Comparison of ENCODE assay signal across 7 mouse cellular contexts in genomic region chr1:72306679-72307181, GRCm38 (mm10). TPM values are rescaled to one million over a fixed set of nuclear protein-coding genes. Genes with fewer than 3 reads are reported as not detected.
DNase-seq lines count a peak whose midpoint lies in the region; ATAC-seq lines count a peak whose summit lies in the region.

No protein-coding gene starts in this region.

- ATAC-seq in heart, embryonic 13.5 days (ENCODE audit: extremely low read depth, insufficient number of reproducible peaks, low FRiP score, low TSS enrichment): peak; percentile 61; the same call in 1 of the 2 replicates
- peak; percentile 59 for ATAC-seq in megakaryocyte, adult 5-6 weeks (ENCODE audit: poor library complexity, severe bottlenecking)
- ATAC-seq in stomach, embryonic 16.5 days (ENCODE audit: insufficient read depth, low FRiP score): peak; percentile 80

- H3K9ac ChIP-seq in heart, embryonic 13.5 days: peak overlapping the region; percentile 81
- H3K9ac ChIP-seq in stomach, embryonic 16.5 days (ENCODE audit: low read length): peak overlapping the region; percentile 83

- 3% methylated on average over 11 of the region's 11 CpGs for WGBS in heart, embryonic 13.5 days
- 2% methylated on average over 11 of the region's 11 CpGs for WGBS in stomach, embryonic 16.5 days

- H3K27me3 ChIP-seq in heart, embryonic 13.5 days (replicated peaks): no peaks in the 10 kb centered on the region; the same call in 1 of the 2 replicates
- H3K27me3 ChIP-seq in stomach, embryonic 16.5 days (ENCODE audit: control insufficient read depth, insufficient read depth, low read length): no peaks in the 10 kb centered on the region

- H3K4me1 ChIP-seq in heart, embryonic 13.5 days: peaks cover 9% of the 10 kb centered on the region; the same call in 1 of the 2 replicates
- H3K4me1 ChIP-seq in stomach, embryonic 16.5 days (ENCODE audit: control insufficient read depth, insufficient read depth, low read length): no peaks in the 10 kb centered on the region

- peak; percentile 41 for DNase-seq in urinary bladder, postnatal 14 days (ENCODE audit: low spot score)
- DNase-seq in urinary bladder, postnatal 10 days (ENCODE audit: low spot score): no peak
- DNase-seq in cerebellum, postnatal 10 days: peak; percentile 78 to 82
- peak; percentile 70 to 77 for DNase-seq in kidney, postnatal 4 days

- H3K9me3 ChIP-seq in heart, embryonic 13.5 days: no peaks in the 10 kb centered on the region
- no peaks in the 10 kb centered on the region for H3K9me3 ChIP-seq in stomach, embryonic 16.5 days (replicated peaks; ENCODE audit: control insufficient read depth, low read length)

- H3K36me3 ChIP-seq in heart, embryonic 13.5 days: peaks cover under 1% of the 10 kb centered on the region; the same call in 1 of the 2 replicates
- no peaks in the 10 kb centered on the region for H3K36me3 ChIP-seq in stomach, embryonic 16.5 days (ENCODE audit: control insufficient read depth, insufficient read depth, low read length)

- peak overlapping the region; percentile 61 for H3K4me3 ChIP-seq in heart, embryonic 13.5 days
- peak overlapping the region; percentile 75 for H3K4me3 ChIP-seq in stomach, embryonic 16.5 days (replicated peaks; ENCODE audit: low read length)

- peak overlapping the region; percentile 72 for H3K4me2 ChIP-seq in heart, embryonic 13.5 days
- peak overlapping the region; percentile 61 for H3K4me2 ChIP-seq in stomach, embryonic 16.5 days (ENCODE audit: low read depth, low read length)

- H3K27ac ChIP-seq in heart, embryonic 13.5 days (replicated peaks): peak overlapping the region; percentile 73
- H3K27ac ChIP-seq in stomach, embryonic 16.5 days (ENCODE audit: low read length): peak overlapping the region; percentile 75

RNA-seq across cellular contexts. Expression of gene Xrcc5, which starts 0.5 kb away (rescaled TPM):
- 18.1 TPM in 2 replicates for polyA plus RNA-seq in heart, embryonic 13.5 days (2015; fragmentation: Nextera tagmentation; extraction: Ambion mirVana)
- 0.31 and 0.50 TPM in 2 replicates for total RNA-seq in megakaryocyte, adult 5-6 weeks (2015)
- 0.77 and 2.9 TPM in 2 replicates for total RNA-seq in megakaryocyte, adult 5-6 weeks (2017)
- polyA plus RNA-seq in stomach, embryonic 16.5 days (2015; fragmentation: Nextera tagmentation; extraction: Ambion mirVana): 35.0 and 37.5 TPM in 2 replicates

RNA-seq across cellular contexts. Expression of gene Tmem169, which starts 22.6 kb away (rescaled TPM):
- polyA plus RNA-seq in heart, embryonic 13.5 days (2015; fragmentation: Nextera tagmentation; extraction: Ambion mirVana): 0.33 and 0.35 TPM in 2 replicates
- total RNA-seq in megakaryocyte, adult 5-6 weeks (2015): not detected in 2 replicates
- not detected in 2 replicates for total RNA-seq in megakaryocyte, adult 5-6 weeks (2017)
- polyA plus RNA-seq in stomach, embryonic 16.5 days (2015; fragmentation: Nextera tagmentation; extraction: Ambion mirVana): 2.2 and 2.6 TPM in 2 replicates

RNA-seq across cellular contexts. Expression of gene Pecr, which starts 22.6 kb away (rescaled TPM):
- polyA plus RNA-seq in heart, embryonic 13.5 days (2015; fragmentation: Nextera tagmentation; extraction: Ambion mirVana): 20.4 and 23.7 TPM in 2 replicates
- total RNA-seq in megakaryocyte, adult 5-6 weeks (2015): 0.29 and 0.66 TPM in 2 replicates
- total RNA-seq in megakaryocyte, adult 5-6 weeks (2017): 0.45 and 1.3 TPM in 2 replicates
- polyA plus RNA-seq in stomach, embryonic 16.5 days (2015; fragmentation: Nextera tagmentation; extraction: Ambion mirVana): 48.1 and 52.0 TPM in 2 replicates
